Mouse (Mus musculus) intestine, embryonic 14.5 days (tissue): ENCODE results near the gene Lnx2. TPM values are rescaled to one million over a fixed set of nuclear protein-coding genes. Genes with fewer than 3 reads are reported as not detected.

Experiments used
- ATAC-seq: fragments of 200-750 bp; cut with Nextera tagmentation; replicated peaks from 2 replicates; pipeline ENCODE4 v1.8.0; 2017; ENCODE audit warnings: low read depth, moderate number of reproducible peaks, moderate TSS enrichment, moderate library complexity; ENCODE audit not compliant: low FRiP score, low TSS enrichment
- DNase-seq: peaks from one replicate; pipeline ENCODE4 v3.0.0-alpha.2; 2018; ENCODE audit warnings: low spot score
- H3K27ac ChIP-seq: fragments of 300-500 bp; sonication (generic); 2 replicates; pipeline ENCODE4 v1.5.1; 2014; ENCODE audit warnings: low read depth, mild to moderate bottlenecking, control low read depth
- H3K27me3 ChIP-seq: fragments of 300-500 bp; sonication (generic); replicated peaks from 2 replicates; pipeline ENCODE4 v1.6.1; 2014; ENCODE audit warnings: low read length, control low read depth; ENCODE audit not compliant: control insufficient read depth, insufficient read depth
- H3K36me3 ChIP-seq: fragments of 300-500 bp; sonication (generic); 2 replicates; pipeline ENCODE4 v1.6.1; 2014; ENCODE audit warnings: low read length, control low read depth; ENCODE audit not compliant: control insufficient read depth, insufficient read depth
- H3K4me1 ChIP-seq: fragments of 300-500 bp; sonication (generic); replicated peaks from 2 replicates; pipeline ENCODE4 v1.6.1; 2014; ENCODE audit warnings: low read length, control low read depth, mixed read lengths; ENCODE audit not compliant: control insufficient read depth, insufficient read depth
- H3K4me2 ChIP-seq: fragments of 300-500 bp; sonication (generic); 2 replicates; pipeline ENCODE4 v1.6.1; 2014; ENCODE audit warnings: low read length
- H3K4me3 ChIP-seq: fragments of 300-500 bp; sonication (generic); 2 replicates; pipeline ENCODE4 v1.5.1; 2014; ENCODE audit warnings: low read depth, low read length, control low read depth, mixed read lengths
- H3K9ac ChIP-seq: fragments of 300-500 bp; sonication (generic); 2 replicates; pipeline ENCODE4 v1.6.1; 2014; ENCODE audit warnings: mild to moderate bottlenecking, low read length
- H3K9me3 ChIP-seq: fragments of 300-500 bp; sonication (generic); 2 replicates; pipeline ENCODE4 v1.6.1; 2016; ENCODE audit warnings: low read length, control low read depth; ENCODE audit not compliant: control insufficient read depth
- WGBS: fragments of 180-500 bp; shearing (Covaris S2); extraction: QIAGEN DNeasy Blood & Tissue Kit; methylation state at CpG from one replicate; pipeline ENCODE4 v1.1.7; 2014; 5-methylcytosine and 5-hydroxymethylcytosine counted together
- polyA plus RNA-seq: library from polyadenylated mRNA; unstranded; fragments of >200 nt; fragmentation: Nextera tagmentation; extraction: Ambion mirVana; gene quantifications from 2 replicates; pipeline ENCODE4 v1.2.1, GENCODE M21; 2014

The Lnx2 gene
- polyA plus RNA-seq, 1 experiment from 2014 or later: 17.9 TPM

GRCm38 (mm10) chr5:147107276-147107675 is 30.9 kb upstream of the Lnx2 start:
- WGBS: 91% methylated on average over 3 of the region's 3 CpGs

GRCm38 (mm10) chr5:147102295-147102694 is 25.9 kb upstream of the Lnx2 start:
- Histone ChIP-seq H3K27me3 (no peaks in the 10 kb centered on the region), H3K9me3 (no peaks in the 10 kb centered on the region), H3K4me1 (no peaks in the 10 kb centered on the region), H3K27ac (no peak overlapping the region), H3K36me3 (peaks cover 43% of the 10 kb centered on the region), H3K9ac (no peak overlapping the region), H3K4me3 (no peak overlapping the region), H3K4me2 (no peak overlapping the region)
- ATAC-seq (no peak), DNase-seq (no peak)
- WGBS: 87% methylated on average over 6 of the region's 6 CpGs

More at GRCm38 (mm10) chr5:147107276-147107675, 30.9 kb upstream of the Lnx2 start:
- H3K4me1 ChIP-seq: no peaks in the 10 kb centered on the region
- H3K27me3 ChIP-seq: no peaks in the 10 kb centered on the region
- H3K27ac ChIP-seq: no peak overlapping the region
- no peak overlapping the region for H3K9ac ChIP-seq
- H3K36me3 ChIP-seq: peaks cover 45% of the 10 kb centered on the region
- DNase-seq: no peak
- no peak overlapping the region for H3K4me3 ChIP-seq
- H3K4me2 ChIP-seq: no peak overlapping the region
- ATAC-seq: no peak
- no peaks in the 10 kb centered on the region for H3K9me3 ChIP-seq

GRCm38 (mm10) chr5:147100180-147100579 is 23.8 kb upstream of the Lnx2 start:
- Histone ChIP-seq H3K4me1 (no peaks in the 10 kb centered on the region), H3K4me3 (no peak overlapping the region), H3K27ac (no peak overlapping the region), H3K9me3 (no peaks in the 10 kb centered on the region), H3K27me3 (no peaks in the 10 kb centered on the region), H3K4me2 (no peak overlapping the region), H3K36me3 (peaks cover 35% of the 10 kb centered on the region), H3K9ac (no peak overlapping the region)
- DNase-seq (no peak), ATAC-seq (no peak)
- whole genome bisulfite sequencing: 78% methylated on average over 2 of the region's 2 CpGs

DNA sequence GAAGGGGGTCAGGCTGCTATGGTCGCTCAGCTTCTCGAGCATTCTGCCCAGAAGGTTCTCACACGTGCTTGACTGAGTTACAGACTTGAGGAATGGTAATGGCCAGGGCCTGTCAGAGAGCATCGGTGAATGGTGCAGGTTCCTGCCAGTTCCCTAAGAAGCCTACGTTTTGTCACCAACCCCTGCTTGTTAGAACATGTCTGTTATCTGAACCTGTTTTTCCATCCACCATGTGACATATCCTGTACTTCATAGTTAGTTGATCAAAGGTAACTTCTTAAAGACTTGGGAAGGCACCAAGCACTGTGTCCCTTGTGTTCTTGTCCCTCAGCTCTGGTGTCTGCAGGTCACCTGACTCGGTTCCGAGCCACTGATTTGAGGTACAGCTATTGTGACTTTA is 22.3 kb upstream of the Lnx2 start:
- WGBS: 87% methylated on average over 7 of the region's 7 CpGs
- H3K4me3 ChIP-seq: no peak overlapping the region
- H3K27me3 ChIP-seq: no peaks in the 10 kb centered on the region
- no peak overlapping the region for H3K4me2 ChIP-seq
- no peaks in the 10 kb centered on the region for H3K4me1 ChIP-seq
- DNase-seq (no peak), ATAC-seq (no peak)
- H3K9me3 ChIP-seq: no peaks in the 10 kb centered on the region
- H3K27ac ChIP-seq: no peak overlapping the region
- peaks cover 23% of the 10 kb centered on the region for H3K36me3 ChIP-seq
- no peak overlapping the region for H3K9ac ChIP-seq

DNA sequence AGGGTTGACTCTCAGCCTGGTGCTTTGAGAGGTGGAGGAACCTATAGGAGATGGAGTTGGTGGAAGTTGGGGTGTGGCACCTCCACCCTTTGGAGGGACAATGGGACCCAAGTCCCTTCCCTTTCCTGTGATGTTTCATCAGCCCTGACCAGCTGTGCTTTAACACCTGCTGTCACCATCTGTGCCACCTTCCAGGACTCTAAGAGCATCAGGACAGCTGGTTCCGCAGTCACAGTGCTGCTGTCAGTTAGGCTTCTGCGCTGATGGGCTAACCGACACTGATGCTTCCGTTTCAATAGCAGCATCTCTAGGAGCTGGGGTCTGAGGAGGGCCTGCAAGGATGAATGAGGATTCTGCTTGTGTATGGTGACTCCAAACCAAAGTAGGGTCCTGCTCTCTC is 20.2 kb upstream of the Lnx2 start:
- no peak for ATAC-seq
- H3K27ac ChIP-seq: no peak overlapping the region

DNA sequence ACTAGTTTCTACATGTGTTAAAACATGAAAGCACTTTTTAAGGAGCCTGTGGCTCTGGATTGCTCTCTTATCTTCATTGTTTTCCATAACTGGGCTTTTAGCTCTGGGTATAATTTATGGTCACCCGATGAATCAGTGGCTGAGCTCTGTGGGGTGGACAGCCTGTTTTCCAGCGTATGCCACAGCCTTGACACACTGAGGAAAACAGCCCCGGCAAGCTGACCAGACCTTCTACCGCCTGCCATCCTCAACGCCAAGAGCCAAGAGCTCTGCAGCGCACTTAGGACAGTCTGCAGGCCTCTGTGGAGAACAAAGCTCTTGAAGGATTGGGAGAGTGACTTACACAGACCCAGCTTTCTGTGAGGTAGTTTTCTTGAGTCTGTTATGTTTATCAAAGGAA is 17.9 kb upstream of the Lnx2 start:
- H3K9me3 ChIP-seq: no peaks in the 10 kb centered on the region
- no peak overlapping the region for H3K4me2 ChIP-seq
- H3K9ac ChIP-seq: no peak overlapping the region
- H3K4me3 ChIP-seq: no peak overlapping the region
- 68% methylated on average over 6 of the region's 6 CpGs for WGBS
- no peaks in the 10 kb centered on the region for H3K27me3 ChIP-seq
- DNase-seq (no peak), ATAC-seq (no peak)
- no peaks in the 10 kb centered on the region for H3K4me1 ChIP-seq
- H3K36me3 ChIP-seq: no peaks in the 10 kb centered on the region; the same call in 1 of the 2 replicates
- H3K27ac ChIP-seq: no peak overlapping the region

More for the DNA sequence above, 20.2 kb upstream of the Lnx2 start:
- 100% methylated on average over 4 of the region's 4 CpGs for WGBS
- DNase-seq: no peak
- Histone ChIP-seq H3K4me1 (no peaks in the 10 kb centered on the region), H3K27me3 (no peaks in the 10 kb centered on the region), H3K9ac (no peak overlapping the region), H3K36me3 (peaks cover 9% of the 10 kb centered on the region; the same call in 1 of the 2 replicates), H3K4me3 (no peak overlapping the region), H3K4me2 (no peak overlapping the region), H3K9me3 (no peaks in the 10 kb centered on the region)

- no peak overlapping the region for H3K4me3 ChIP-seq
- H3K36me3 ChIP-seq: peaks cover 2% of the 10 kb centered on the region
- no peak for DNase-seq
- H3K27me3 ChIP-seq: no peaks in the 10 kb centered on the region
- H3K4me2 ChIP-seq: no peak overlapping the region
- 95% methylated on average over 7 of the region's 7 CpGs for WGBS
- no peaks in the 10 kb centered on the region for H3K9me3 ChIP-seq
- no peak for ATAC-seq
- H3K27ac ChIP-seq: no peak overlapping the region
- H3K9ac ChIP-seq: no peak overlapping the region
- H3K4me1 ChIP-seq: no peaks in the 10 kb centered on the region
These were observed 16.1 kb upstream of the Lnx2 start for GRCm38 (mm10) chr5:147092448-147092847.

GRCm38 (mm10) chr5:147090256-147090963 is 14.0 kb upstream of the Lnx2 start:
- DNase-seq (no peak), ATAC-seq (no peak)
- Histone ChIP-seq H3K27ac (no peak overlapping the region), H3K27me3 (no peaks in the 10 kb centered on the region), H3K9me3 (no peaks in the 10 kb centered on the region), H3K4me2 (no peak overlapping the region), H3K4me1 (no peaks in the 10 kb centered on the region), H3K36me3 (peaks cover 10% of the 10 kb centered on the region), H3K4me3 (no peak overlapping the region), H3K9ac (no peak overlapping the region)
- WGBS: 78% methylated on average over 11 of the region's 11 CpGs

GRCm38 (mm10) chr5:147089836-147090235 is 13.4 kb upstream of the Lnx2 start:
- Histone ChIP-seq H3K27ac (no peak overlapping the region), H3K36me3 (peaks cover 10% of the 10 kb centered on the region), H3K9ac (no peak overlapping the region), H3K4me1 (no peaks in the 10 kb centered on the region), H3K4me2 (no peak overlapping the region), H3K27me3 (no peaks in the 10 kb centered on the region), H3K4me3 (no peak overlapping the region), H3K9me3 (no peaks in the 10 kb centered on the region)
- no peak for DNase-seq
- no peak for ATAC-seq
- 76% methylated on average over 3 of the region's 3 CpGs for WGBS
